Mouse (Mus musculus) hindbrain, postnatal 0 days (tissue): ENCODE data around the gene Ipo7. TPM values are rescaled to one million over a fixed set of nuclear protein-coding genes. Genes with fewer than 3 reads are reported as not detected.

Source experiments
- ATAC-seq: fragments of 200-750 bp; cut with Nextera tagmentation; 2 replicates; pipeline ENCODE4 v1.8.0; 2017; ENCODE audit warnings: mild to moderate bottlenecking, moderate TSS enrichment, moderate library complexity
- DNase-seq: peaks from one replicate; pipeline ENCODE4 v3.0.0-alpha.2; 2015; ENCODE audit warnings: low spot score
- H3K27ac ChIP-seq: fragments of 300-500 bp; sonication (generic); 2 replicates; pipeline ENCODE4 v1.5.1; 2014; ENCODE audit warnings: mild to moderate bottlenecking
- H3K27me3 ChIP-seq: fragments of 300-500 bp; sonication (generic); 2 replicates; pipeline ENCODE4 v1.6.1; 2014; ENCODE audit warnings: low read length, mixed read lengths; ENCODE audit not compliant: insufficient read depth
- H3K36me3 ChIP-seq: fragments of 300-500 bp; sonication (generic); 2 replicates; pipeline ENCODE4 v1.6.1; 2014; ENCODE audit warnings: low read length, mixed read lengths; ENCODE audit not compliant: insufficient read depth
- H3K4me1 ChIP-seq: fragments of 300-500 bp; sonication (generic); 2 replicates; pipeline ENCODE4 v1.6.1; 2014; ENCODE audit warnings: antibody characterized with exemption, low read length, mixed read lengths; ENCODE audit not compliant: insufficient read depth
- H3K4me2 ChIP-seq: fragments of 300-500 bp; sonication (generic); 2 replicates; pipeline ENCODE4 v1.6.1; 2014; ENCODE audit warnings: low read depth, mild to moderate bottlenecking, low read length, moderate library complexity, mixed read lengths
- H3K4me3 ChIP-seq: fragments of 300-500 bp; sonication (generic); 2 replicates; pipeline ENCODE4 v1.5.1; 2014; ENCODE audit warnings: low read length
- H3K9ac ChIP-seq: fragments of 300-500 bp; sonication (generic); replicated peaks from 2 replicates; pipeline ENCODE4 v1.6.1; 2014; ENCODE audit warnings: mild to moderate bottlenecking, low read length, moderate library complexity, mixed read lengths
- H3K9me3 ChIP-seq: fragments of 300-500 bp; sonication (generic); 2 replicates; pipeline ENCODE4 v1.6.1; 2016; ENCODE audit warnings: low read length, mixed read lengths
- CTCF ChIP-seq: IDR thresholded peaks from 2 replicates; pipeline ENCODE4 v1.5.1; 2016; ENCODE audit warnings: antibody characterized with exemption, control low read depth, low read depth
- WGBS: fragments of 180-500 bp; shearing (Covaris S2); extraction: QIAGEN DNeasy Blood & Tissue Kit; methylation state at CpG from one replicate; pipeline ENCODE4 v1.1.7; 2014; 5-methylcytosine and 5-hydroxymethylcytosine counted together
- polyA plus RNA-seq: library from polyadenylated mRNA; unstranded; fragments of >200 nt; fragmentation: Nextera tagmentation; extraction: Ambion mirVana; gene quantifications from 2 replicates; pipeline ENCODE4 v1.2.1, GENCODE M21; 2015
- total RNA-seq: library from RNA; depleted of rRNA; stranded (reverse); fragments of >200 nt; gene quantifications from 2 replicates; pipeline ENCODE4 v1.2.3, GENCODE M21; 2014; rRNA removed

Ipo7 gene
- total and polyA plus RNA-seq, 2 experiments from 2014 or later: 28.0 to 75.4 TPM

DNA sequence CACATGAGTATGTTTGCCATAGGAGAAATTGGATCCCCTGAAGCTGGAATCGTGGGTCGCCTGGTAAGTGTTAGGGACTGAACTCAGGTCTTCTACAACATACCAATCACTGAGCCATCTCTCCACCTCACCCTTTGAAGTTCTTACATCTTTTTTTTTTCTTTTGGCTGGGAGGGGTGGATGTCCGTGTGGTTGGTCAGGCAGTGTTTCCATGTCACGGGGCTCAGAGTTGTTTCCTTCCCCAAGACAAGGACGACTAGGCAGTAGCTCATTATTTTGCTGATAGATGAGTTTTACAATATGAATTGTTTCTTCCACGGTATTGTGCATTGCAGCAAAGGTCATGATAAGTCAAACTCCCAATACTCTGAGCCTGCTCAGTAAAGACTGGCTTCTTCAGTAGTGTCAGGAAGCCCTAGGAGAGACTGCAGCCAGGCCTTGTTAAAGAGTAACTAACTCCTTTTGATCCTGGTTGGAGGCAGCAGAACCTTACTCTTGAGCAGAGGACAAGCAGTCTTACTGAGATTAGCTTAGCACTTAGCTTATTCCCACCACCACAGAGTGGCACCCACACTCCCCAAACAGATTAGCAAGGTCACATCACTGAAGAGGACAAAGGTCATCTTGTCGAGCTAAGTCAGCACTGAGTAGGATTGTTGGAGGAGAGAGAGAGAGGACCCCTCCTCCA, 79.2 kb downstream of the Ipo7 start:
- Histone ChIP-seq H3K27me3 (no peaks in the 10 kb centered on the region), H3K4me1 (no peaks in the 10 kb centered on the region), H3K4me3 (no peak overlapping the region), H3K4me2 (no peak overlapping the region), H3K9ac (no peak overlapping the region), H3K36me3 (peaks cover 29% of the 10 kb centered on the region), H3K27ac (no peak overlapping the region), H3K9me3 (no peaks in the 10 kb centered on the region)
- ATAC-seq (no peak), DNase-seq (no peak)
- WGBS: 60% methylated on average over 7 of the region's 7 CpGs
- TF ChIP-seq CTCF: no peak

DNA sequence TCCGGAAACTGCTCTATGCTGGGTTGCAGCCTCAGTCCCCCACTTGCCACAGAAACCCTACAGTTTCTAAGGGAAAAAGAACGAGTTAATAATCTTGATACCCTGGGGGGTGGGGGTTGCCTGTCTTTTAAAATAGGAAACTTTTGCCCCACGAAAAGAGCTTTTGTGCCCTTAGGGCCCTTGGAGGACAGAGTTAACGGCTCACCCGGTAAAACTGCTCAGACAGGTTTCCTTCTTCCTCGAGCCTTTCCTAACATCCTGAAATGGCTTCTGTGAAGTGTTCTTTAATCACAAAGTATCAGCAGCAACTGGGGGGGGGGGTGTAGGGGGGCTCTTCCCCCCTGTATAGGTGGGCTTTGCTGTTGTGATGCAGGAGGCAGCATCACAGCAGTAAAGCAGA, 82.8 kb downstream of the Ipo7 start:
- WGBS: 60% methylated on average over 6 of the region's 6 CpGs
- Histone ChIP-seq H3K4me1 (no peaks in the 10 kb centered on the region), H3K27ac (no peak overlapping the region), H3K27me3 (no peaks in the 10 kb centered on the region), H3K9me3 (no peaks in the 10 kb centered on the region), H3K36me3 (peaks cover 4% of the 10 kb centered on the region), H3K9ac (no peak overlapping the region), H3K4me2 (no peak overlapping the region), H3K4me3 (no peak overlapping the region)
- DNase-seq (no peak), ATAC-seq (no peak)
- no peak for TF ChIP-seq CTCF

DNA sequence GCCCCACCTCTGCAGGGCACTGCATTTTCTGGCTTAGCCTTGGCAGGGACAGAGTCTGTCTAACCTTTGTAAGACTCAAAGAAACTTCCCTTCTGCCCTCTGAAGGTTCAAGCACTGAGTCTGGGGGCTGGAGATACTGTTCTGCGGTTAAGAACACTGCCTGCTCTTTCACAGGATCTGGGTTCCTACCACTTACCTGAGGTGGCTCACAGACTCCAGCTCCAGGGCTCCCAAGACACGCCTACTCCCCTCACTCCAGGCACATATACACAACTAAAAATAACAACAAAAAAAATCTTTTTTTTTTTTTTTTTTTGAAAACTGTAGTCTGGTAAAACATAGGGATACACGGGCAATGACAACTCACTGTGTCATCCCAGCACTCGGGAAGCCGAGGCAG, 83.2 kb downstream of the Ipo7 start:
- no peak for ATAC-seq
- no peak for DNase-seq

DNA sequence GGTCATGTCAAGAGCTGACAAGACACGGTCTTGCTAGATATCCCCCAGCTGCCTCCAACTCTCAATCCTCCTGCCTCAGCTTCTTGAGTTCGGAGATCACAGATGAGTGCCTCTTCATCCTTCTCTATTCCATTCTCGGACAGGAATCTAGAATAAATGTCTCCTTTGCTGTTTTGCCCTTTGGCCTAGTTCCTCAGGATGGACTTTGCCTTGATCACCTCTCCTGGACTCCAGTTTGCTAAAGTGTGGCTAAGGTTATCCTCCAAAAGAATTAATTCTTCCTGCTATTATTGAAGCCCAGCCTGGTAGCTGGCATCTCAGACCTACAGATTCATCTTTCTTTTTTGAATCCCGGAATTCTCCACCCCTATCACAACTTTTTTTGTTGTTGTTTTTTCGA, 87.0 kb downstream of the Ipo7 start:
- H3K27me3 ChIP-seq: no peaks in the 10 kb centered on the region
- no peak for TF ChIP-seq CTCF
- peaks cover 5% of the 10 kb centered on the region; the same call in 1 of the 2 replicates for H3K4me1 ChIP-seq
- no peaks in the 10 kb centered on the region for H3K36me3 ChIP-seq
- H3K4me3 ChIP-seq: no peak overlapping the region
- H3K27ac ChIP-seq: no peak overlapping the region
- no peaks in the 10 kb centered on the region for H3K9me3 ChIP-seq
- H3K9ac ChIP-seq: no peak overlapping the region
- no peak for ATAC-seq
- H3K4me2 ChIP-seq: no peak overlapping the region
- WGBS: 86% methylated on average over 5 of the region's 5 CpGs
- DNase-seq: no peak

More for the DNA sequence above, 83.2 kb downstream of the Ipo7 start:
- no peaks in the 10 kb centered on the region for H3K27me3 ChIP-seq
- H3K4me2 ChIP-seq: no peak overlapping the region
- WGBS: 78% methylated on average over 5 of the region's 5 CpGs
- no peak overlapping the region for H3K4me3 ChIP-seq
- no peak overlapping the region for H3K9ac ChIP-seq
- no peaks in the 10 kb centered on the region for H3K4me1 ChIP-seq
- no peaks in the 10 kb centered on the region for H3K36me3 ChIP-seq
- H3K9me3 ChIP-seq: no peaks in the 10 kb centered on the region
- no peak for TF ChIP-seq CTCF
- no peak overlapping the region for H3K27ac ChIP-seq

Other genes with a start within 250 kb of the Ipo7 start
- gene Nrip3, start 236.2 kb upstream of the Ipo7 start, total RNA-seq: 24.4 and 25.9 TPM in 2 replicates
- gene Nrip3, start 236.2 kb upstream of the Ipo7 start, polyA plus RNA-seq: 24.4 and 25.0 TPM in 2 replicates
- gene Scube2, start 152.6 kb upstream of the Ipo7 start, total RNA-seq: 6.6 and 8.2 TPM in 2 replicates
- 3.7 and 4.1 TPM in 2 replicates for gene Scube2, start 152.6 kb upstream of the Ipo7 start, polyA plus RNA-seq
- gene Dennd5a, start 57.8 kb upstream of the Ipo7 start, total RNA-seq: 174 and 191 TPM in 2 replicates
- gene Dennd5a, start 57.8 kb upstream of the Ipo7 start, polyA plus RNA-seq: 29.3 and 32.4 TPM in 2 replicates
- gene Tmem41b, start 31.3 kb upstream of the Ipo7 start, total RNA-seq: 56.9 and 59.0 TPM in 2 replicates
- gene Tmem41b, start 31.3 kb upstream of the Ipo7 start, polyA plus RNA-seq: 58.7 and 59.6 TPM in 2 replicates
- 12.3 and 17.1 TPM in 2 replicates for gene Zfp143, start 42.9 kb downstream of the Ipo7 start, total RNA-seq
- gene Zfp143, start 42.9 kb downstream of the Ipo7 start, polyA plus RNA-seq: 6.2 and 7.1 TPM in 2 replicates
- 8.2 and 11.0 TPM in 2 replicates for gene Wee1, start 103.8 kb downstream of the Ipo7 start, total RNA-seq
- 5.6 and 6.2 TPM in 2 replicates for gene Wee1, start 103.8 kb downstream of the Ipo7 start, polyA plus RNA-seq
- 9.1 and 12.4 TPM in 2 replicates for gene Swap70, start 203.4 kb downstream of the Ipo7 start, total RNA-seq
- 8.5 and 9.2 TPM in 2 replicates for gene Swap70, start 203.4 kb downstream of the Ipo7 start, polyA plus RNA-seq